Mouse (Mus musculus) lung, adult 18-20 months (tissue): Measurements from ENCODE around the gene Pkp4.

Experiments used
- DNase-seq, 2 experiments: peaks; one replicate each; pipeline ENCODE4 v3.0.0; 2022; ENCODE audit warnings: mixed read lengths in 2 of 2

Gene Pkp4

GRCm38 (mm10) chr2:59272713-59273112 is 112.1 kb downstream of the Pkp4 start:
- DNase-seq: no peak

GRCm38 (mm10) chr2:59280914-59281562 is 120.4 kb downstream of the Pkp4 start:
- no peak for DNase-seq

- DNase-seq: no peak
These were observed 122.3 kb downstream of the Pkp4 start for GRCm38 (mm10) chr2:59282966-59283365.

- DNase-seq: no peak
These were observed 123.6 kb downstream of the Pkp4 start for GRCm38 (mm10) chr2:59284216-59284615.

GRCm38 (mm10) chr2:59284734-59285490 is 124.3 kb downstream of the Pkp4 start:
- no peak for DNase-seq

- DNase-seq: peak in 1 of 2 experiments; percentile 33
These were observed 124.9 kb downstream of the Pkp4 start for GRCm38 (mm10) chr2:59285581-59285980.

GRCm38 (mm10) chr2:59286247-59286646 is 125.6 kb downstream of the Pkp4 start:
- peak; percentile 83 to 90 for DNase-seq

- DNase-seq: peak in 1 of 2 experiments; percentile 8
These were observed 127.0 kb downstream of the Pkp4 start for GRCm38 (mm10) chr2:59287630-59288029.

- no peak for DNase-seq
These were observed 128.8 kb downstream of the Pkp4 start for GRCm38 (mm10) chr2:59289411-59289810.

GRCm38 (mm10) chr2:59290391-59290790 is 129.7 kb downstream of the Pkp4 start:
- no peak for DNase-seq

GRCm38 (mm10) chr2:59299831-59300230 is 139.2 kb downstream of the Pkp4 start:
- DNase-seq: no peak

GRCm38 (mm10) chr2:59301671-59302070 is 141.0 kb downstream of the Pkp4 start:
- no peak for DNase-seq

GRCm38 (mm10) chr2:59302430-59302829 is 141.8 kb downstream of the Pkp4 start:
- no peak for DNase-seq

GRCm38 (mm10) chr2:59303530-59304063 is 142.9 kb downstream of the Pkp4 start:
- no peak for DNase-seq

- DNase-seq: no peak
These were observed 146.7 kb downstream of the Pkp4 start for GRCm38 (mm10) chr2:59307302-59307701.

GRCm38 (mm10) chr2:59308055-59308454 is 147.4 kb downstream of the Pkp4 start:
- no peak for DNase-seq

- no peak for DNase-seq
These were observed 152.6 kb downstream of the Pkp4 start for GRCm38 (mm10) chr2:59313293-59313692.

GRCm38 (mm10) chr2:59318631-59319030 is 158.0 kb downstream of the Pkp4 start:
- no peak for DNase-seq

- no peak for DNase-seq
These were observed 167.3 kb downstream of the Pkp4 start for GRCm38 (mm10) chr2:59327946-59328345.

GRCm38 (mm10) chr2:59331093-59331492 is 170.4 kb downstream of the Pkp4 start:
- no peak for DNase-seq

- no peak for DNase-seq
These were observed 171.9 kb downstream of the Pkp4 start for GRCm38 (mm10) chr2:59332523-59332922.

- DNase-seq: peak; percentile 33 to 53
These were observed 177.9 kb downstream of the Pkp4 start for GRCm38 (mm10) chr2:59338501-59338900.

- DNase-seq: no peak
These were observed 178.3 kb downstream of the Pkp4 start for GRCm38 (mm10) chr2:59338926-59339325.
